Mouse (Mus musculus) adrenal gland, postnatal 14 days (tissue): ENCODE measurements around the gene Spdye4b. TPM values are rescaled to one million over a fixed set of nuclear protein-coding genes. Genes with fewer than 3 reads are reported as not detected.

Experiments
- DNase-seq: peaks from one replicate; pipeline ENCODE4 v3.0.0; 2021; ENCODE audit warnings: mixed read lengths
- microRNA-seq, 2 experiments: library from miRNA; unstranded; fragments of <30 nt; microRNA quantifications; one replicate each; pipeline ENCODE4 v1.2.0; 2021
- total RNA-seq: library from RNA; stranded (reverse); gene quantifications from 2 replicates; pipeline ENCODE4 v1.2.3, GENCODE M21; 2021

The Spdye4b gene
- total RNA-seq, 1 experiment from 2014 or later = not detected

GRCm38 (mm10) chr5:143220996-143221395 lies 40.2 kb downstream of the Spdye4b start:
- DNase-seq = no peak

- no peak for DNase-seq
Measured at GRCm38 (mm10) chr5:143222287-143222686, 41.5 kb downstream of the Spdye4b start.

- DNase-seq = no peak
Measured at GRCm38 (mm10) chr5:143226790-143227189, 46.0 kb downstream of the Spdye4b start, which contains the start of gene Spdye4a. TSS of gene Spdye4a (minus strand) at chr5:143226890.

GRCm38 (mm10) chr5:143235028-143235693 lies 54.3 kb downstream of the Spdye4b start, which contains the start of gene Zfp12:
TSS of gene Zfp12 (plus strand) at chr5:143235163.
- DNase-seq = peak; percentile 95

- DNase-seq = no peak
Measured at GRCm38 (mm10) chr5:143236036-143236435, 55.2 kb downstream of the Spdye4b start.

GRCm38 (mm10) chr5:143244926-143245325 lies 64.1 kb downstream of the Spdye4b start:
- DNase-seq = no peak

- no peak for DNase-seq
Measured at GRCm38 (mm10) chr5:143252039-143252438, 71.2 kb downstream of the Spdye4b start.

- DNase-seq = no peak
Measured at GRCm38 (mm10) chr5:143252791-143253185, 72.0 kb downstream of the Spdye4b start.

- DNase-seq = peak; percentile 35
Measured at GRCm38 (mm10) chr5:143253186-143253880, 72.5 kb downstream of the Spdye4b start.

- DNase-seq = no peak
Measured at GRCm38 (mm10) chr5:143253881-143254486, 73.2 kb downstream of the Spdye4b start.

Small RNA genes lying within 50 kb of the gene (microRNA-seq; reads per million reads assigned to microRNA genes)
- gene Gm44405 = 0 reads per million in 2 experiments

Other genes with a start within 250 kb of the Spdye4b start
- 62.0 and 75.3 TPM in 2 replicates for gene Fscn1, start 220.7 kb upstream of the Spdye4b start, total RNA-seq
- gene Rnf216, start 68.0 kb upstream of the Spdye4b start, total RNA-seq = 39.5 and 44.5 TPM in 2 replicates
- gene Olfr718-ps1, start 33.4 kb upstream of the Spdye4b start, total RNA-seq = 0.08 TPM in 1 of 2 replicates, not detected in the other
- gene Rbak, start 242 bp upstream of the Spdye4b start, total RNA-seq = 10.5 and 13.4 TPM in 2 replicates
- not detected in 2 replicates for gene Spdye4a, start 45.9 kb downstream of the Spdye4b start, total RNA-seq
- gene Zfp12, start 54.1 kb downstream of the Spdye4b start, total RNA-seq = 19.7 and 22.0 TPM in 2 replicates
- gene Zfp316, start 89.0 kb downstream of the Spdye4b start, total RNA-seq = 6.9 and 7.6 TPM in 2 replicates
- 0.41 and 0.83 TPM in 2 replicates for gene Zfp853, start 112.6 kb downstream of the Spdye4b start, total RNA-seq
- gene E130309D02Rik, start 134.3 kb downstream of the Spdye4b start, total RNA-seq = 24.5 and 26.4 TPM in 2 replicates
- gene Zdhhc4, start 148.2 kb downstream of the Spdye4b start, total RNA-seq = 52.0 and 52.5 TPM in 2 replicates
- gene Grid2ip, start 176.3 kb downstream of the Spdye4b start, total RNA-seq = 0.41 and 0.68 TPM in 2 replicates
- 101 and 108 TPM in 2 replicates for gene Kdelr2, start 222.8 kb downstream of the Spdye4b start, total RNA-seq